Mouse (Mus musculus): Measurements from ENCODE around the gene Pitpnm2. TPM values are rescaled to one million over a fixed set of nuclear protein-coding genes. Genes with fewer than 3 reads are reported as not detected.

The Pitpnm2 gene
- total and polyA plus RNA-seq, 3 experiments: 7.0 to 22.2 TPM; not detected in 1

DNA sequence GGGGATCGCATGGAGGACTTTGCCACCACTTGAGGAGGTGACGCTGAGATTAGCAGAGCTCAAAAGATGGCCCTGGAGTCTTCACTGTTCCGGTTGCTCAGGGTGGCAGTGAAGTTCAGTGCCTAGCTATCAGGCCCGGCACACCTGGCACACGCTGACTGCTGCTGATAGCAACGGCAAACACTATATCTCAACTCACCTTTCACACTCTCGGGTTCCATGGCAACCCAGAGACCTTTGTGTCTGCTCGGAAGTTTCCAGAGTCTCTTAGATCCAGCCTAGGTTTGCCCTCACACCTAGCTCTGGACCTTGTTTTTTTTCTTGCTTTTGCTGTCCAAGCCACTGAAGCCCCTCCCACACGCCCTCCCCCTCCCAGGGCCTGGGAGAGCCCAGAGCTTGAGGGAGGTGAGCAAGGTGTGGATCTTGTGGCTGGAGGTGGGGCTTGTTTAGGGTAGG lies 157.6 kb downstream of the Pitpnm2 start:
- Histone ChIP-seq H3K4me1 (ENCODE audit: control insufficient read depth in 1 of 2, insufficient read depth in 2 of 2, low read length in 2 of 2) (peaks cover 6 to 13% of the 10 kb centered on the region in 2 experiments), H3K36me3 (ENCODE audit: control insufficient read depth in 1 of 2, insufficient read depth in 2 of 2, low read length in 2 of 2) (peaks cover 0 to 3% of the 10 kb centered on the region in 2 experiments; a peak in 2 of 4 replicates), H3K27me3 (ENCODE audit: control insufficient read depth in 1 of 2, insufficient read depth in 2 of 2, low read length in 2 of 2) (no peaks in the 10 kb centered on the region), H3K9ac (ENCODE audit: control insufficient read depth, low read depth, low read length, poor library complexity, severe bottlenecking) (0 out of 2 replicates have a peak overlapping the region, but pooled peaks have one; percentile 24), H3K79me2 (ENCODE audit: control insufficient read depth, insufficient read depth, low read length, poor library complexity) (no peaks in the 10 kb centered on the region; the same call in 1 of the 2 replicates), H3K4me3 (ENCODE audit: control insufficient read depth in 1 of 2, insufficient read depth in 1 of 2, low read depth in 2 of 2, low read length in 2 of 2) (no peak overlapping the region; a peak in 1 of 4 replicates), H3K9me3 (replicated peaks; ENCODE audit: insufficient read depth, low read length) (no peaks in the 10 kb centered on the region), H3K27ac (ENCODE audit: control insufficient read depth, low read depth, low read length) (no peak overlapping the region)
- TF ChIP-seq CHD1 (IDR thresholded peaks at IDR 0.05; ENCODE audit: low read depth, low read length) (no peak), TCF12 (IDR thresholded peaks at IDR 0.05; ENCODE audit: low read depth, low read length) (peak; percentile 93), NELFE (IDR thresholded peaks at IDR 0.05; ENCODE audit: low read depth, low read length) (no peak), HCFC1 (IDR thresholded peaks at IDR 0.05; ENCODE audit: low read depth, low read length) (no peak), MEF2A (IDR thresholded peaks at IDR 0.05; ENCODE audit: extremely low read depth, insufficient replicate concordance, low read depth, low read length, poor library complexity, severe bottlenecking) (no peak), POLR2AphosphoS2 (IDR thresholded peaks at IDR 0.05; ENCODE audit: low read length) (no peak), SMC3 (IDR thresholded peaks at IDR 0.05; ENCODE audit: low read depth, low read length) (no peak), ETS1 (IDR thresholded peaks at IDR 0.05; ENCODE audit: low read depth, low read length) (peak; percentile 50; the same call in 1 of the 2 replicates), MYC (IDR thresholded peaks at IDR 0.05; ENCODE audit: low read depth, low read length) (no peak), BHLHE40 (IDR thresholded peaks at IDR 0.05; ENCODE audit: borderline replicate concordance, low read depth, low read length) (no peak; the same call in 1 of the 2 replicates), USF1 (IDR thresholded peaks at IDR 0.05; ENCODE audit: low read depth, low read length) (no peak), KAT2A (conservative IDR thresholded peaks at IDR 0.05; ENCODE audit: low read depth, low read length) (no peak), NRF1 (IDR thresholded peaks at IDR 0.05; ENCODE audit: insufficient read depth, low read depth, low read length, poor library complexity, severe bottlenecking) (no peak), UBTF (IDR thresholded peaks at IDR 0.05; ENCODE audit: borderline replicate concordance, insufficient read depth, low read depth, low read length) (no peak), GATA1 (IDR thresholded peaks at IDR 0.05; ENCODE audit: low read depth, low read length) (peak; percentile 65), MYB (IDR thresholded peaks at IDR 0.05; ENCODE audit: low read depth, low read length) (peak; percentile 44), SIN3A (IDR thresholded peaks at IDR 0.05; ENCODE audit: low read length) (peak; percentile 37; the same call in 1 of the 2 replicates), POLR2AphosphoS5 (IDR thresholded peaks at IDR 0.05; ENCODE audit: borderline replicate concordance, low read depth, low read length) (no peak), EP300 (IDR thresholded peaks at IDR 0.05; ENCODE audit: low read depth in 1 of 2, low read length in 2 of 2) (peak; percentile 59 to 91), TAL1 (IDR thresholded peaks at IDR 0.05; ENCODE audit: low read length) (peak; percentile 78), ZMIZ1 (IDR thresholded peaks at IDR 0.05; ENCODE audit: low read depth, low read length) (no peak), MAX (IDR thresholded peaks at IDR 0.05; ENCODE audit: low read length) (no peak), ZNF384 (IDR thresholded peaks at IDR 0.05; ENCODE audit: low read depth, low read length) (no peak), MXI1 (IDR thresholded peaks at IDR 0.05; ENCODE audit: low read depth, low read length) (no peak), CTCF (IDR thresholded peaks at IDR 0.05 in 2 of 3, conservative IDR thresholded peaks at IDR 0.05 in 1 of 3; ENCODE audit: control insufficient read depth in 1 of 3, insufficient read depth in 1 of 3, low read depth in 2 of 3, low read length in 3 of 3, poor library complexity in 1 of 3, severe bottlenecking in 1 of 3) (no peak)
- DNase-seq (ENCODE audit: low read depth, low spot score): peak; percentile 63

Data from MEL (cell line).